Mouse (Mus musculus) MEL (cell line): Measurements from ENCODE around the gene P2rx1. TPM values are rescaled to one million over a fixed set of nuclear protein-coding genes. Genes with fewer than 3 reads are reported as not detected.

Source experiments
- DNase-seq: peaks from one replicate; pipeline ENCODE4 v3.0.0; 2011; ENCODE audit warnings: low read depth, low spot score
- H3K27ac ChIP-seq: 2 replicates; pipeline ENCODE4 v1.5.1; 2012; ENCODE audit warnings: low read depth, mild to moderate bottlenecking, control low read depth, low read length, moderate library complexity; ENCODE audit not compliant: control insufficient read depth
- H3K27me3 ChIP-seq, 2 experiments: fragments of 150-350 bp in 1 of 2; sonication (generic) in 1 of 2; 2 replicates each; pipeline ENCODE4 v1.6.1; 2012; ENCODE audit warnings: low read length in 2 of 2, mild to moderate bottlenecking in 2 of 2, improper control_type of control experiment in 1 of 2, moderate library complexity in 1 of 2; ENCODE audit not compliant: insufficient read depth in 2 of 2, control insufficient read depth in 1 of 2
- H3K36me3 ChIP-seq, 2 experiments: 2 replicates each; pipeline ENCODE4 v1.6.1; 2012 to 2014; ENCODE audit warnings: low read length in 2 of 2, improper control_type of control experiment in 1 of 2, inconsistent platforms in 1 of 2, mild to moderate bottlenecking in 1 of 2; ENCODE audit not compliant: insufficient read depth in 2 of 2, control insufficient read depth in 1 of 2
- H3K4me1 ChIP-seq, 2 experiments: fragments of 150-350 bp in 1 of 2; sonication (generic) in 1 of 2; 2 replicates each; pipeline ENCODE4 v1.6.1; 2012; ENCODE audit warnings: low read length in 2 of 2, improper control_type of control experiment in 1 of 2, mild to moderate bottlenecking in 1 of 2; ENCODE audit not compliant: insufficient read depth in 2 of 2, control insufficient read depth in 1 of 2
- H3K4me3 ChIP-seq, 2 experiments: fragments of 150-350 bp in 1 of 2; sonication (generic) in 1 of 2; 2 replicates each; pipeline ENCODE4 v1.5.1; 2012; ENCODE audit warnings: low read depth in 2 of 2, low read length in 2 of 2, mild to moderate bottlenecking in 2 of 2, moderate library complexity in 2 of 2, control low read depth in 1 of 2, improper control_type of control experiment in 1 of 2; ENCODE audit not compliant: control insufficient read depth in 1 of 2, insufficient read depth in 1 of 2
- H3K79me2 ChIP-seq: 2 replicates; pipeline ENCODE4 v1.6.1; 2012; ENCODE audit warnings: mild to moderate bottlenecking, low read length, moderate library complexity; ENCODE audit not compliant: control insufficient read depth, poor library complexity, insufficient read depth
- H3K9ac ChIP-seq: 2 replicates; pipeline ENCODE4 v1.6.1; 2012; ENCODE audit warnings: low read depth, mild to moderate bottlenecking, control low read depth, low read length, moderate library complexity; ENCODE audit not compliant: control insufficient read depth, poor library complexity, severe bottlenecking
- H3K9me3 ChIP-seq: fragments of 150-350 bp; sonication (generic); replicated peaks from 2 replicates; pipeline ENCODE4 v1.6.1; 2012; ENCODE audit warnings: mild to moderate bottlenecking, low read length, improper control_type of control experiment, moderate library complexity; ENCODE audit not compliant: insufficient read depth
- BHLHE40 ChIP-seq: IDR thresholded peaks from 2 replicates; pipeline ENCODE4 v1.6.1; 2012; ENCODE audit warnings: low read depth, mild to moderate bottlenecking, inconsistent platforms, low read length, improper control_type of control experiment, borderline replicate concordance
- CHD1 ChIP-seq: IDR thresholded peaks from 2 replicates; pipeline ENCODE4 v1.6.1; 2012; ENCODE audit warnings: low read depth, mild to moderate bottlenecking, inconsistent platforms, low read length, improper control_type of control experiment
- CHD2 ChIP-seq: IDR thresholded peaks from 2 replicates; pipeline ENCODE4 v1.6.1; 2011; ENCODE audit warnings: low read length, improper control_type of control experiment
- E2F4 ChIP-seq: IDR thresholded peaks from 2 replicates; pipeline ENCODE4 v1.6.1; 2011; ENCODE audit warnings: low read depth, low read length, improper control_type of control experiment, borderline replicate concordance
- ELF1 ChIP-seq: IDR thresholded peaks from 2 replicates; pipeline ENCODE4 v1.6.1; 2014; ENCODE audit warnings: low read depth, mild to moderate bottlenecking, inconsistent platforms, low read length, improper control_type of control experiment, moderate library complexity
- EP300 ChIP-seq, 2 experiments: IDR thresholded peaks; 2 replicates each; pipeline ENCODE4 v1.6.1; 2011; ENCODE audit warnings: improper control_type of control experiment in 2 of 2, low read length in 2 of 2, low read depth in 1 of 2, mild to moderate bottlenecking in 1 of 2
- ETS1 ChIP-seq: IDR thresholded peaks from 2 replicates; pipeline ENCODE4 v1.6.1; 2012; ENCODE audit warnings: low read depth, mild to moderate bottlenecking, inconsistent platforms, low read length, improper control_type of control experiment, moderate library complexity
- GABPA ChIP-seq: IDR thresholded peaks from 2 replicates; pipeline ENCODE4 v1.6.1; 2012; ENCODE audit warnings: low read depth, mild to moderate bottlenecking, inconsistent platforms, low read length, improper control_type of control experiment, moderate library complexity
- GATA1 ChIP-seq: IDR thresholded peaks from 2 replicates; pipeline ENCODE4 v1.6.1; 2011; ENCODE audit warnings: low read depth, low read length, improper control_type of control experiment
- HCFC1 ChIP-seq: IDR thresholded peaks from 2 replicates; pipeline ENCODE4 v1.6.1; 2012; ENCODE audit warnings: low read depth, mild to moderate bottlenecking, inconsistent platforms, low read length, improper control_type of control experiment, moderate library complexity
- KAT2A ChIP-seq: conservative IDR thresholded peaks from 2 replicates; pipeline ENCODE4 v1.6.1; 2012; ENCODE audit warnings: low read depth, low read length, improper control_type of control experiment, inconsistent platforms
- MAFK ChIP-seq: IDR thresholded peaks from 2 replicates; pipeline ENCODE4 v1.6.1; 2011; ENCODE audit warnings: low read depth, mild to moderate bottlenecking, low read length, improper control_type of control experiment, borderline replicate concordance
- MAX ChIP-seq: IDR thresholded peaks from 2 replicates; pipeline ENCODE4 v1.6.1; 2011; ENCODE audit warnings: low read length, improper control_type of control experiment
- MAZ ChIP-seq: IDR thresholded peaks from 2 replicates; pipeline ENCODE4 v1.6.1; 2012; ENCODE audit warnings: low read depth, mild to moderate bottlenecking, inconsistent platforms, low read length, improper control_type of control experiment
- MEF2A ChIP-seq: IDR thresholded peaks from 2 replicates; pipeline ENCODE4 v1.6.1; 2014; ENCODE audit warnings: low read depth, mild to moderate bottlenecking, inconsistent platforms, low read length, improper control_type of control experiment; ENCODE audit not compliant: poor library complexity, insufficient replicate concordance, severe bottlenecking; ENCODE audit errors: extremely low read depth
- MXI1 ChIP-seq: IDR thresholded peaks from 2 replicates; pipeline ENCODE4 v1.6.1; 2011; ENCODE audit warnings: mild to moderate bottlenecking, low read depth, low read length, improper control_type of control experiment
- MYB ChIP-seq: IDR thresholded peaks from 2 replicates; pipeline ENCODE4 v1.6.1; 2011; ENCODE audit warnings: mild to moderate bottlenecking, low read depth, low read length, improper control_type of control experiment
- MYC ChIP-seq: IDR thresholded peaks from 2 replicates; pipeline ENCODE4 v1.6.1; 2011; ENCODE audit warnings: low read depth, mild to moderate bottlenecking, low read length, improper control_type of control experiment, moderate library complexity
- NELFE ChIP-seq: IDR thresholded peaks from 2 replicates; pipeline ENCODE4 v1.6.1; 2011; ENCODE audit warnings: low read depth, low read length, improper control_type of control experiment
- NRF1 ChIP-seq: IDR thresholded peaks from 2 replicates; pipeline ENCODE4 v1.6.1; 2014; ENCODE audit warnings: low read depth, mild to moderate bottlenecking, inconsistent platforms, low read length, improper control_type of control experiment, moderate library complexity; ENCODE audit not compliant: poor library complexity, insufficient read depth, severe bottlenecking
- POLR2A ChIP-seq, 2 experiments: IDR thresholded peaks; 2 replicates each; pipeline ENCODE4 v1.6.1; 2011 to 2012; ENCODE audit warnings: low read length in 2 of 2, mild to moderate bottlenecking in 2 of 2, control low read depth in 1 of 2, improper control_type of control experiment in 1 of 2, low read depth in 1 of 2, moderate library complexity in 1 of 2; ENCODE audit not compliant: control insufficient read depth in 1 of 2, insufficient read depth in 1 of 2, poor library complexity in 1 of 2
- POLR2AphosphoS2 ChIP-seq: IDR thresholded peaks from 2 replicates; pipeline ENCODE4 v1.6.1; 2011; ENCODE audit warnings: low read length, improper control_type of control experiment
- POLR2AphosphoS5 ChIP-seq: IDR thresholded peaks from 2 replicates; pipeline ENCODE4 v1.6.1; 2012; ENCODE audit warnings: low read depth, borderline replicate concordance, mild to moderate bottlenecking, inconsistent platforms, low read length, moderate library complexity, mixed read lengths
- RAD21 ChIP-seq: IDR thresholded peaks from 2 replicates; pipeline ENCODE4 v1.6.1; 2011; ENCODE audit warnings: mild to moderate bottlenecking, low read depth, low read length, improper control_type of control experiment
- RCOR1 ChIP-seq: IDR thresholded peaks from 2 replicates; pipeline ENCODE4 v1.6.1; 2012; ENCODE audit warnings: low read depth, mild to moderate bottlenecking, inconsistent platforms, low read length, improper control_type of control experiment
- SIN3A ChIP-seq: IDR thresholded peaks from 2 replicates; pipeline ENCODE4 v1.6.1; 2012; ENCODE audit warnings: low read length, improper control_type of control experiment, inconsistent platforms
- SMC3 ChIP-seq: IDR thresholded peaks from 2 replicates; pipeline ENCODE4 v1.6.1; 2011; ENCODE audit warnings: low read depth, low read length, improper control_type of control experiment
- TBP ChIP-seq: IDR thresholded peaks from 2 replicates; pipeline ENCODE4 v1.8.0; 2011; ENCODE audit warnings: low read depth, low read length, improper control_type of control experiment
- TCF12 ChIP-seq: IDR thresholded peaks from 2 replicates; pipeline ENCODE4 v1.6.1; 2014; ENCODE audit warnings: low read depth, mild to moderate bottlenecking, inconsistent platforms, low read length, improper control_type of control experiment, moderate library complexity
- UBTF ChIP-seq: IDR thresholded peaks from 2 replicates; pipeline ENCODE4 v1.6.1; 2012; ENCODE audit warnings: low read depth, mild to moderate bottlenecking, inconsistent platforms, low read length, improper control_type of control experiment, moderate library complexity, borderline replicate concordance; ENCODE audit not compliant: insufficient read depth
- USF1 ChIP-seq: IDR thresholded peaks from 2 replicates; pipeline ENCODE4 v1.6.1; 2014; ENCODE audit warnings: low read depth, mild to moderate bottlenecking, inconsistent platforms, low read length, improper control_type of control experiment, moderate library complexity
- USF2 ChIP-seq, 2 experiments: IDR thresholded peaks; 2 replicates each; pipeline ENCODE4 v1.6.1; 2011 to 2012; ENCODE audit warnings: improper control_type of control experiment in 2 of 2, low read length in 2 of 2, borderline replicate concordance in 1 of 2, inconsistent platforms in 1 of 2, low read depth in 1 of 2, mild to moderate bottlenecking in 1 of 2; ENCODE audit not compliant: insufficient read depth in 1 of 2
- ZC3H11A ChIP-seq: IDR thresholded peaks from 2 replicates; pipeline ENCODE4 v1.6.1; 2012; ENCODE audit warnings: low read depth, mild to moderate bottlenecking, inconsistent platforms, low read length, improper control_type of control experiment
- ZKSCAN1 ChIP-seq: IDR thresholded peaks from 2 replicates; pipeline ENCODE4 v1.6.1; 2012; ENCODE audit warnings: low read depth, mild to moderate bottlenecking, inconsistent platforms, low read length, improper control_type of control experiment, moderate library complexity
- ZMIZ1 ChIP-seq: IDR thresholded peaks from 2 replicates; pipeline ENCODE4 v1.6.1; 2012; ENCODE audit warnings: low read depth, mild to moderate bottlenecking, inconsistent platforms, low read length, improper control_type of control experiment, moderate library complexity
- ZNF384 ChIP-seq: IDR thresholded peaks from 2 replicates; pipeline ENCODE4 v1.6.1; 2012; ENCODE audit warnings: low read depth, mild to moderate bottlenecking, inconsistent platforms, low read length, improper control_type of control experiment
- polyA plus RNA-seq, 2 experiments: library from polyadenylated mRNA; stranded (reverse) in 1 of 2; unstranded in 1 of 2; fragments of >175 nt in 1 of 2; fragments of >200 nt in 1 of 2; gene quantifications; 2 replicates each; pipeline versions ENCODE4 v1.2.1 to v1.2.4; 2012; ENCODE audit warnings: low replicate concordance in 2 of 2, low read depth in 1 of 2; ENCODE audit not compliant: insufficient read length in 2 of 2, insufficient read depth in 1 of 2, missing spikeins in 1 of 2
- total RNA-seq: library from RNA; depleted of rRNA; stranded (reverse); fragments of 300-350 nt; gene quantifications from 2 replicates; pipeline ENCODE4 v1.2.3, GENCODE M21; 2012

The P2rx1 gene
- total and polyA plus RNA-seq, 3 experiments = 3.0 to 8.1 TPM; not detected in 1

DNA sequence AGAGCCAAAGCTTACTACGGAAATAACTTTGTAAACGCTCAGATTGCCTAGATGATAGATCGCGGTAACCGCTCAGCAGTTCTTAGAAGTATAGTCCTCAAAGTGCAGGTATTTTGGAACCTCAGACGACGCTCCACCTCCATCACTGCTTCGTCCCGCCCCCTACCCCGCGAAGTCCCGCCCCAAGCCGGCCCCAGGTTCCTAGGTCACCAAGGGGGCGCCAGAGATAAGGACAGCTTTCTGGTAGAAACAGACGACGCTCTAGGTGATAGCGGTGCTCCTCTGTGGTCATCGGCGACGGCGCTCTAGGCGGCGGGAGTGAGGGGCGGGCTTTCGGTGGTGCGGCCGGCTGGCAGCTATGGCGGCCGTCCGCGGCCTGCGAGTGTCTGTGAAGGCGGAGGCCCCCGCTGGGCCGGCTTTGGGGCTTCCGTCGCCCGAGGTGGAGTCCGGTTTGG, 48.7 kb downstream of the P2rx1 start, which contains the start of gene Ncbp3:
Gene Ncbp3, plus strand, starts transcription at position 242 of the 455 bp plus-strand sequence.
- Histone ChIP-seq H3K27me3 (no peaks in the 10 kb centered on the region), H3K4me3 (peak within 1 kb of the TSS; percentile 81 to 88), H3K4me1 (peaks cover 6 to 15% of the 10 kb centered on the region in 2 experiments), H3K9ac (peak within 1 kb of the TSS; percentile 92), H3K27ac (peak within 1 kb of the TSS; percentile 73), H3K36me3 (peaks cover 5 to 16% of the 10 kb centered on the region in 2 experiments; a peak in 3 of 4 replicates), H3K9me3 (no peaks in the 10 kb centered on the region), H3K79me2 (peaks cover 16% of the 10 kb centered on the region)
- DNase-seq = peak; percentile 99
- TF ChIP-seq ETS1 = peak; percentile 82
- TF ChIP-seq CHD1 = no peak
- TF ChIP-seq MXI1 = peak; percentile 88
- TF ChIP-seq E2F4 = no peak
- TF ChIP-seq MAX = 0 out of 2 replicates have a peak, but pooled peaks have one; percentile 30
- TF ChIP-seq NELFE = peak; percentile 96
- TF ChIP-seq TBP = peak; percentile 81
- TF ChIP-seq MYB = no peak
- peak; percentile 53; the same call in 1 of the 2 replicates for TF ChIP-seq USF1
- peak in 1 of 2 experiments; percentile 56; a peak in 2 of 4 replicates for TF ChIP-seq EP300 (IDR thresholded peaks at IDR 0.05; ENCODE audit: low read depth in 1 of 2, low read length in 2 of 2)
- TF ChIP-seq ZKSCAN1 = no peak
- TF ChIP-seq MYC = no peak
- 0 out of 2 replicates have a peak, but pooled peaks have one; percentile 70 for TF ChIP-seq UBTF
- no peak for TF ChIP-seq MEF2A
- peak; percentile 82 for TF ChIP-seq ELF1
- no peak for TF ChIP-seq CHD2
- TF ChIP-seq POLR2A (IDR thresholded peaks at IDR 0.05; ENCODE audit: control insufficient read depth in 1 of 2, insufficient read depth in 1 of 2, low read depth in 1 of 2, low read length in 2 of 2, poor library complexity in 1 of 2) = peak; percentile 90 to 92
- TF ChIP-seq RAD21 = no peak
- peak; percentile 94 for TF ChIP-seq MAZ
- TF ChIP-seq TCF12 = peak; percentile 88
- TF ChIP-seq ZMIZ1 = peak; percentile 88; the same call in 1 of the 2 replicates
- TF ChIP-seq POLR2AphosphoS2 = peak; percentile 86
- no peak for TF ChIP-seq BHLHE40
- peak; percentile 62 for TF ChIP-seq GATA1
- TF ChIP-seq MAFK = no peak
- TF ChIP-seq RCOR1 = peak; percentile 32; the same call in 1 of the 2 replicates
- peak; percentile 95 for TF ChIP-seq HCFC1
- no peak for TF ChIP-seq ZC3H11A
- no peak for TF ChIP-seq ZNF384
- TF ChIP-seq USF2 (IDR thresholded peaks at IDR 0.05; ENCODE audit: borderline replicate concordance in 1 of 2, insufficient read depth in 1 of 2, low read depth in 1 of 2, low read length in 2 of 2) = no peak
- peak; percentile 96; the same call in 1 of the 2 replicates for TF ChIP-seq GABPA
- peak; percentile 25; the same call in 1 of the 2 replicates for TF ChIP-seq SMC3
- no peak; the same call in 1 of the 2 replicates for TF ChIP-seq KAT2A
- TF ChIP-seq SIN3A = peak; percentile 98
- no peak for TF ChIP-seq POLR2AphosphoS5
- TF ChIP-seq NRF1 = no peak
